Mouse (Mus musculus) embryonic facial prominence, embryonic 11.5 days (tissue): ENCODE measurements around the gene Fam69a. TPM values are rescaled to one million over a fixed set of nuclear protein-coding genes. Genes with fewer than 3 reads are reported as not detected.

Source experiments
- ATAC-seq: fragments of 200-750 bp; cut with Nextera tagmentation; replicated peaks from 2 replicates; pipeline ENCODE4 v1.8.0; 2017; ENCODE audit warnings: low read depth; ENCODE audit not compliant: insufficient number of reproducible peaks, low FRiP score, low TSS enrichment
- DNase-seq: peaks from one replicate; pipeline ENCODE4 v3.0.0-alpha.2; 2015; ENCODE audit warnings: low spot score
- H3K27ac ChIP-seq: fragments of 300-500 bp; sonication (generic); replicated peaks from 2 replicates; pipeline ENCODE4 v1.5.1; 2014; ENCODE audit warnings: mild to moderate bottlenecking, low read depth, low read length, control low read depth
- H3K27me3 ChIP-seq: fragments of 300-500 bp; sonication (generic); 2 replicates; pipeline ENCODE4 v1.6.1; 2014; ENCODE audit warnings: mild to moderate bottlenecking, low read length, moderate library complexity, mixed read lengths; ENCODE audit not compliant: control insufficient read depth, insufficient read depth
- H3K36me3 ChIP-seq: fragments of 300-500 bp; sonication (generic); replicated peaks from 2 replicates; pipeline ENCODE4 v1.6.1; 2014; ENCODE audit warnings: low read depth, mild to moderate bottlenecking, low read length, moderate library complexity, mixed read lengths; ENCODE audit not compliant: control insufficient read depth, insufficient read depth
- H3K4me1 ChIP-seq: fragments of 300-500 bp; sonication (generic); 2 replicates; pipeline ENCODE4 v1.6.1; 2014; ENCODE audit warnings: low read length, mixed read lengths; ENCODE audit not compliant: control insufficient read depth, insufficient read depth
- H3K4me2 ChIP-seq: fragments of 300-500 bp; sonication (generic); 2 replicates; pipeline ENCODE4 v1.6.1; 2014; ENCODE audit warnings: low read depth, mild to moderate bottlenecking, control low read depth, low read length, moderate library complexity
- H3K4me3 ChIP-seq: fragments of 300-500 bp; sonication (generic); 2 replicates; pipeline ENCODE4 v1.5.1; 2014; ENCODE audit warnings: low read depth, low read length, control low read depth
- H3K9ac ChIP-seq: fragments of 300-500 bp; sonication (generic); replicated peaks from 2 replicates; pipeline ENCODE4 v1.6.1; 2014; ENCODE audit warnings: mild to moderate bottlenecking, control low read depth, low read length
- H3K9me3 ChIP-seq: fragments of 300-500 bp; sonication (generic); replicated peaks from 2 replicates; pipeline ENCODE4 v1.6.1; 2016; ENCODE audit warnings: mild to moderate bottlenecking, low read length, inconsistent platforms, mixed read lengths; ENCODE audit not compliant: control insufficient read depth
- WGBS: fragments of 180-500 bp; shearing (Covaris S2); extraction: QIAGEN DNeasy Blood & Tissue Kit; methylation state at CpG from one replicate; pipeline ENCODE4 v1.1.7; 2014; 5-methylcytosine and 5-hydroxymethylcytosine counted together
- polyA plus RNA-seq: library from polyadenylated mRNA; unstranded; fragments of >200 nt; fragmentation: Nextera tagmentation; extraction: Ambion mirVana; gene quantifications from 2 replicates; pipeline ENCODE4 v1.2.1, GENCODE M21; 2014

Fam69a gene
- polyA plus RNA-seq, 1 experiment from 2014 or later = 22.1 TPM

- Histone ChIP-seq H3K27me3 (no peaks in the 10 kb centered on the region), H3K4me2 (no peak overlapping the region), H3K4me3 (no peak overlapping the region), H3K4me1 (no peaks in the 10 kb centered on the region), H3K27ac (no peak overlapping the region), H3K9ac (no peak overlapping the region), H3K36me3 (no peaks in the 10 kb centered on the region), H3K9me3 (no peaks in the 10 kb centered on the region)
- no peak for ATAC-seq
- no peak for DNase-seq
- WGBS = 65% methylated on average over 7 of the region's 7 CpGs
Measured at GRCm38 (mm10) chr5:107997717-107998116, 10.8 kb upstream of the Fam69a start.

GRCm38 (mm10) chr5:107995936-107996335 lies 9.1 kb upstream of the Fam69a start:
- H3K4me3 ChIP-seq = no peak overlapping the region
- no peaks in the 10 kb centered on the region for H3K27me3 ChIP-seq
- no peak overlapping the region for H3K4me2 ChIP-seq
- WGBS = 91% methylated on average over 2 of the region's 2 CpGs
- H3K36me3 ChIP-seq = no peaks in the 10 kb centered on the region
- H3K9me3 ChIP-seq = no peaks in the 10 kb centered on the region
- H3K4me1 ChIP-seq = no peaks in the 10 kb centered on the region
- no peak for ATAC-seq
- H3K27ac ChIP-seq = no peak overlapping the region
- no peak overlapping the region for H3K9ac ChIP-seq
- DNase-seq = no peak

GRCm38 (mm10) chr5:107987835-107988251 lies 958 bp upstream of the Fam69a start:
- Histone ChIP-seq H3K27me3 (no peaks in the 10 kb centered on the region), H3K9me3 (no peaks in the 10 kb centered on the region), H3K4me1 (no peaks in the 10 kb centered on the region), H3K4me3 (peak overlapping the region; percentile 80), H3K4me2 (peak overlapping the region; percentile 83), H3K36me3 (no peaks in the 10 kb centered on the region), H3K9ac (no peak overlapping the region; the same call in 1 of the 2 replicates), H3K27ac (no peak overlapping the region; the same call in 1 of the 2 replicates)
- ATAC-seq = no peak
- DNase-seq = peak; percentile 46
- WGBS = 21% methylated on average over 5 of the region's 5 CpGs

- Histone ChIP-seq H3K36me3 (no peaks in the 10 kb centered on the region), H3K9ac (peak overlapping the region; percentile 76), H3K4me3 (peak overlapping the region; percentile 80), H3K27me3 (no peaks in the 10 kb centered on the region), H3K4me1 (no peaks in the 10 kb centered on the region), H3K27ac (peak overlapping the region; percentile 61), H3K4me2 (peak overlapping the region; percentile 83), H3K9me3 (no peaks in the 10 kb centered on the region)
- ATAC-seq (peak; percentile 80), DNase-seq (peak; percentile 74)
- under 1% methylated on average over 35 of the region's 54 CpGs for WGBS
Measured at GRCm38 (mm10) chr5:107986255-107986966, 474 bp downstream of the Fam69a start.

GRCm38 (mm10) chr5:107983946-107984345 lies 2.9 kb downstream of the Fam69a start:
- no peak overlapping the region for H3K27ac ChIP-seq
- H3K4me3 ChIP-seq = no peak overlapping the region
- H3K9me3 ChIP-seq = no peaks in the 10 kb centered on the region
- H3K27me3 ChIP-seq = no peaks in the 10 kb centered on the region
- DNase-seq (no peak), ATAC-seq (no peak)
- H3K36me3 ChIP-seq = no peaks in the 10 kb centered on the region
- no peak overlapping the region for H3K9ac ChIP-seq
- no peaks in the 10 kb centered on the region for H3K4me1 ChIP-seq
- H3K4me2 ChIP-seq = no peak overlapping the region
- 93% methylated on average over 5 of the region's 5 CpGs for WGBS

GRCm38 (mm10) chr5:107982016-107982415 lies 4.9 kb downstream of the Fam69a start:
- H3K9ac ChIP-seq = no peak overlapping the region
- H3K4me1 ChIP-seq = no peaks in the 10 kb centered on the region
- WGBS = 70% methylated on average over 3 of the region's 3 CpGs
- H3K4me2 ChIP-seq = no peak overlapping the region
- no peak for ATAC-seq
- H3K27ac ChIP-seq = no peak overlapping the region
- no peaks in the 10 kb centered on the region for H3K9me3 ChIP-seq
- no peaks in the 10 kb centered on the region for H3K27me3 ChIP-seq
- H3K4me3 ChIP-seq = no peak overlapping the region
- no peaks in the 10 kb centered on the region for H3K36me3 ChIP-seq
- no peak for DNase-seq

- 96% methylated on average over 1 of the region's 1 CpGs for WGBS
- H3K4me3 ChIP-seq = no peak overlapping the region
Measured at GRCm38 (mm10) chr5:107979901-107980300, 7.0 kb downstream of the Fam69a start.

GRCm38 (mm10) chr5:107978289-107979035 lies 8.4 kb downstream of the Fam69a start:
- Histone ChIP-seq H3K27ac (no peak overlapping the region), H3K4me1 (no peaks in the 10 kb centered on the region), H3K4me3 (no peak overlapping the region), H3K4me2 (no peak overlapping the region), H3K9me3 (no peaks in the 10 kb centered on the region), H3K27me3 (no peaks in the 10 kb centered on the region), H3K9ac (no peak overlapping the region), H3K36me3 (no peaks in the 10 kb centered on the region)
- WGBS = 89% methylated on average over 6 of the region's 6 CpGs
- DNase-seq = no peak
- no peak for ATAC-seq

More at GRCm38 (mm10) chr5:107979901-107980300, 7.0 kb downstream of the Fam69a start:
- Histone ChIP-seq H3K27ac (no peak overlapping the region), H3K4me2 (no peak overlapping the region), H3K27me3 (no peaks in the 10 kb centered on the region), H3K4me1 (no peaks in the 10 kb centered on the region), H3K9me3 (no peaks in the 10 kb centered on the region), H3K36me3 (no peaks in the 10 kb centered on the region), H3K9ac (no peak overlapping the region)
- no peak for DNase-seq
- ATAC-seq = no peak
